Mouse (Mus musculus) midbrain, embryonic 12.5 days (tissue): ENCODE results near the gene Dohh. TPM values are rescaled to one million over a fixed set of nuclear protein-coding genes. Genes with fewer than 3 reads are reported as not detected.

Source experiments
- ATAC-seq: fragments of 200-750 bp; cut with Nextera tagmentation; 2 replicates; pipeline ENCODE4 v1.8.0; 2017; ENCODE audit warnings: low read depth, moderate TSS enrichment, moderate library complexity; ENCODE audit not compliant: low FRiP score
- H3K27ac ChIP-seq: fragments of 300-500 bp; sonication (generic); replicated peaks from 2 replicates; pipeline ENCODE4 v1.5.1; 2016; ENCODE audit warnings: mild to moderate bottlenecking
- H3K27me3 ChIP-seq: fragments of 300-500 bp; sonication (generic); 2 replicates; pipeline ENCODE4 v1.6.1; 2016; ENCODE audit warnings: mild to moderate bottlenecking
- H3K36me3 ChIP-seq: fragments of 300-500 bp; sonication (generic); 2 replicates; pipeline ENCODE4 v1.6.1; 2016
- H3K4me1 ChIP-seq: fragments of 300-500 bp; sonication (generic); 2 replicates; pipeline ENCODE4 v1.6.1; 2016
- H3K4me2 ChIP-seq: fragments of 300-500 bp; sonication (generic); replicated peaks from 2 replicates; pipeline ENCODE4 v1.6.1; 2016; ENCODE audit warnings: mild to moderate bottlenecking, moderate library complexity
- H3K4me3 ChIP-seq: fragments of 300-500 bp; sonication (generic); 2 replicates; pipeline ENCODE4 v1.5.1; 2016; ENCODE audit warnings: mild to moderate bottlenecking
- H3K9ac ChIP-seq: fragments of 300-500 bp; sonication (generic); replicated peaks from 2 replicates; pipeline ENCODE4 v1.6.1; 2016; ENCODE audit warnings: mild to moderate bottlenecking, moderate library complexity
- H3K9me3 ChIP-seq: fragments of 300-500 bp; sonication (generic); 2 replicates; pipeline ENCODE4 v1.6.1; 2016; ENCODE audit warnings: mild to moderate bottlenecking
- WGBS: fragments of 180-500 bp; shearing (Covaris S2); methylation state at CpG from one replicate; pipeline ENCODE4 v1.1.7; 2016; 5-methylcytosine and 5-hydroxymethylcytosine counted together
- polyA plus RNA-seq: library from polyadenylated mRNA; unstranded; fragments of >200 nt; fragmentation: Nextera tagmentation; extraction: Ambion mirVana; gene quantifications from 2 replicates; pipeline ENCODE4 v1.2.1, GENCODE M21; 2016

Gene Dohh
- polyA plus RNA-seq, 1 experiment from 2014 or later: 67.2 TPM

GRCm38 (mm10) chr10:81377362-81377664 lies 6.9 kb upstream of the Dohh start:
- Histone ChIP-seq H3K27ac (0 out of 2 replicates have a peak overlapping the region, but pooled peaks have one; percentile 73), H3K9me3 (no peaks in the 10 kb centered on the region), H3K27me3 (no peaks in the 10 kb centered on the region), H3K4me1 (peaks cover 33% of the 10 kb centered on the region), H3K4me2 (peak overlapping the region; percentile 84), H3K4me3 (peak overlapping the region; percentile 85), H3K36me3 (peaks cover 34% of the 10 kb centered on the region), H3K9ac (peak overlapping the region; percentile 97)
- no peak for ATAC-seq
- WGBS: 63% methylated on average over 2 of the region's 2 CpGs

GRCm38 (mm10) chr10:81377793-81378552 lies 6.3 kb upstream of the Dohh start, which contains the start of gene Fzr1:
Gene Fzr1 (minus strand): TSS chr10:81378516.
- ATAC-seq: peak; percentile 72
- Histone ChIP-seq H3K9me3 (no peaks in the 10 kb centered on the region), H3K27ac (peak within 1 kb of the TSS; percentile 81), H3K4me1 (peaks cover 33% of the 10 kb centered on the region), H3K4me2 (peak within 1 kb of the TSS; percentile 84), H3K4me3 (peak within 1 kb of the TSS; percentile 85), H3K36me3 (peaks cover 28% of the 10 kb centered on the region), H3K9ac (peak within 1 kb of the TSS; percentile 97), H3K27me3 (no peaks in the 10 kb centered on the region)
- under 1% methylated on average over 31 of the region's 59 CpGs for WGBS

- peak overlapping the region; percentile 85 for H3K4me3 ChIP-seq
- peaks cover 33% of the 10 kb centered on the region for H3K4me1 ChIP-seq
- H3K9ac ChIP-seq: peak overlapping the region; percentile 97
- H3K36me3 ChIP-seq: peaks cover 21% of the 10 kb centered on the region
- peak overlapping the region; percentile 60 for H3K4me2 ChIP-seq
- peak overlapping the region; percentile 81 for H3K27ac ChIP-seq
- WGBS: under 1% methylated on average over 46 of the region's 46 CpGs
- peak; percentile 96 for ATAC-seq
- no peaks in the 10 kb centered on the region for H3K27me3 ChIP-seq
- no peaks in the 10 kb centered on the region for H3K9me3 ChIP-seq
Measured at GRCm38 (mm10) chr10:81378553-81379182, 5.6 kb upstream of the Dohh start.

- H3K9me3 ChIP-seq: no peaks in the 10 kb centered on the region
- peaks cover 16% of the 10 kb centered on the region for H3K36me3 ChIP-seq
- H3K27me3 ChIP-seq: no peaks in the 10 kb centered on the region
- 0 out of 2 replicates have a peak, but pooled peaks have one; percentile 0 for ATAC-seq
- H3K27ac ChIP-seq: peak overlapping the region; percentile 81
- peak overlapping the region; percentile 41 for H3K9ac ChIP-seq
- H3K4me2 ChIP-seq: peak overlapping the region; percentile 60
- WGBS: 54% methylated on average over 3 of the region's 3 CpGs
- peak overlapping the region; percentile 85 for H3K4me3 ChIP-seq
- H3K4me1 ChIP-seq: peaks cover 33% of the 10 kb centered on the region
Measured at GRCm38 (mm10) chr10:81379183-81379553, 5.1 kb upstream of the Dohh start.

- Histone ChIP-seq H3K36me3 (peaks cover 12% of the 10 kb centered on the region; the same call in 1 of the 2 replicates), H3K27me3 (no peaks in the 10 kb centered on the region), H3K4me1 (peaks cover 35% of the 10 kb centered on the region), H3K4me3 (no peak overlapping the region), H3K27ac (no peak overlapping the region), H3K4me2 (no peak overlapping the region), H3K9ac (no peak overlapping the region), H3K9me3 (no peaks in the 10 kb centered on the region)
- 94% methylated on average over 6 of the region's 6 CpGs for WGBS
- ATAC-seq: no peak
Measured at GRCm38 (mm10) chr10:81379809-81380378, 4.3 kb upstream of the Dohh start.

GRCm38 (mm10) chr10:81382039-81382438 lies 2.2 kb upstream of the Dohh start:
- no peaks in the 10 kb centered on the region for H3K9me3 ChIP-seq
- 88% methylated on average over 5 of the region's 5 CpGs for WGBS
- H3K9ac ChIP-seq: no peak overlapping the region
- no peak overlapping the region for H3K4me2 ChIP-seq
- H3K27me3 ChIP-seq: no peaks in the 10 kb centered on the region
- H3K4me3 ChIP-seq: no peak overlapping the region
- no peak for ATAC-seq
- H3K36me3 ChIP-seq: peaks cover 13% of the 10 kb centered on the region
- H3K4me1 ChIP-seq: peaks cover 30% of the 10 kb centered on the region
- no peak overlapping the region for H3K27ac ChIP-seq

- H3K36me3 ChIP-seq: peaks cover 34% of the 10 kb centered on the region
- peaks cover 18% of the 10 kb centered on the region for H3K4me1 ChIP-seq
- H3K27me3 ChIP-seq: no peaks in the 10 kb centered on the region
- H3K4me2 ChIP-seq: peak overlapping the region; percentile 87
- H3K27ac ChIP-seq: peak overlapping the region; percentile 78
- WGBS: under 1% methylated on average over 19 of the region's 19 CpGs
- peak overlapping the region; percentile 83 for H3K9ac ChIP-seq
- peak; percentile 20; the same call in 1 of the 2 replicates for ATAC-seq
- no peaks in the 10 kb centered on the region for H3K9me3 ChIP-seq
- H3K4me3 ChIP-seq: peak overlapping the region; percentile 65
Measured at GRCm38 (mm10) chr10:81384605-81384982, 366 bp downstream of the Dohh start.

GRCm38 (mm10) chr10:81385603-81386306 lies 1.5 kb downstream of the Dohh start:
- peak overlapping the region; percentile 65 for H3K4me3 ChIP-seq
- H3K27ac ChIP-seq: no peak overlapping the region
- H3K4me1 ChIP-seq: peaks cover 24% of the 10 kb centered on the region
- peaks cover 34% of the 10 kb centered on the region for H3K36me3 ChIP-seq
- no peaks in the 10 kb centered on the region for H3K9me3 ChIP-seq
- peak overlapping the region; percentile 83; the same call in 1 of the 2 replicates for H3K9ac ChIP-seq
- H3K27me3 ChIP-seq: no peaks in the 10 kb centered on the region
- no peak for ATAC-seq
- H3K4me2 ChIP-seq: peak overlapping the region; percentile 87
- 81% methylated on average over 22 of the region's 22 CpGs for WGBS

GRCm38 (mm10) chr10:81387716-81388115 lies 3.5 kb downstream of the Dohh start:
- Histone ChIP-seq H3K4me2 (no peak overlapping the region), H3K9me3 (no peaks in the 10 kb centered on the region), H3K4me1 (peaks cover 21% of the 10 kb centered on the region), H3K27me3 (no peaks in the 10 kb centered on the region; the same call in 1 of the 2 replicates), H3K9ac (no peak overlapping the region), H3K36me3 (peaks cover 34% of the 10 kb centered on the region), H3K27ac (no peak overlapping the region), H3K4me3 (no peak overlapping the region)
- WGBS: 93% methylated on average over 20 of the region's 20 CpGs
- ATAC-seq: no peak

- no peak for ATAC-seq
- Histone ChIP-seq H3K4me2 (no peak within 1 kb of the TSS), H3K27me3 (no peaks in the 10 kb centered on the region; the same call in 1 of the 2 replicates), H3K27ac (0 out of 2 replicates have a peak within 1 kb of the TSS, but pooled peaks have one; percentile 46), H3K9ac (no peak within 1 kb of the TSS), H3K9me3 (no peaks in the 10 kb centered on the region), H3K4me3 (no peak within 1 kb of the TSS), H3K4me1 (peaks cover 29% of the 10 kb centered on the region), H3K36me3 (peaks cover 34% of the 10 kb centered on the region)
- 90% methylated on average over 5 of the region's 5 CpGs for WGBS
Measured at GRCm38 (mm10) chr10:81388505-81389055, 4.4 kb downstream of the Dohh start, which contains the start of gene Gm48552. Gene Gm48552 (plus strand): TSS chr10:81389005.

GRCm38 (mm10) chr10:81389373-81389772 lies 5.1 kb downstream of the Dohh start:
- 59% methylated on average over 3 of the region's 3 CpGs for WGBS
- Histone ChIP-seq H3K9me3 (no peaks in the 10 kb centered on the region), H3K27me3 (peaks cover under 1% of the 10 kb centered on the region; the same call in 1 of the 2 replicates), H3K4me1 (peaks cover 34% of the 10 kb centered on the region), H3K27ac (0 out of 2 replicates have a peak overlapping the region, but pooled peaks have one; percentile 46), H3K36me3 (peaks cover 34% of the 10 kb centered on the region), H3K9ac (no peak overlapping the region), H3K4me3 (no peak overlapping the region), H3K4me2 (no peak overlapping the region)
- no peak for ATAC-seq
